16 mouse cellular contexts compared by ENCODE assay signal in the genomic region with DNA sequence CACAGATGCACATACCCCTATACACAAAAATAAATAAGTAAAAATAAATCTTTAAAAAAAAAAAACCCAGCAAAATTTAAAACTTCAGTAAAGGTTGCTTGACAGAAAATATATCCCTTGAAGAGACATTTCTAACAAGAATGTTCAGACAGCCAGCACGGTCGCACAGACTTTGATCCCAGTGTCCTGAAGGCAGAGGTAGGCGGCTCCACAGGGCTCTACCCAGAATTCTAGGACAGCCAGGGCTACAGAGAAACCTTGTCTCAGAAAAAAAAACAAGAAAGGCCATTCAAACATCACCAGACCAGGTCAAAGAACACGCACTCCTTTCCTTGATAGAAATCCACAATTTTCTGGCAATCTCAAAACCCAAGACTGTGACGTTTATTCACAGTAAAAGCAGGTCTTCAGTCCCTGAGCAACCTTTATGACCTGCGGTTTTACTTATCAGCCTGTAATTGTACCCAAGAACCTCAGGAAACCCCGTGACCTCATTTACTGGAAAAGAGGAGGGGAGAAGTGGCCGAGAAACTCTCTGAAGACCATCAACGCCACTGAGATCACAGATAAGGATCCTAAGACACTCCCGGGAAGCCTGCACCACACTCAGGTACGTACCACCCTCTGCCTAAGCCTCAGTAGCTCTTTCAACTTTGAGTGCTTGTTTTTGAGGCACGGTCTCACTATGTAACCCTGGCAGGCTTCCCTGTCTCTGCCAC. TPM values are rescaled to one million over a fixed set of nuclear protein-coding genes. Genes with fewer than 3 reads are reported as not detected.
A peak's percentile ranks its signal among the peaks of the same experiment; 100 is the strongest.
DNase-seq lines count a peak whose midpoint lies in the region; ATAC-seq lines count a peak whose summit lies in the region.
"Had no signal": no experiment of that assay in that cellular context is flagged by ENCODE, and none has a peak within 500 bp of the region (broad histone marks: within the 10 kb centered on the region; RNA-seq: fewer than 3 reads in every experiment).

No protein-coding gene starts in this region.

- H3K4me1 ChIP-seq in kidney, embryonic 15.5 days: peaks cover 9% of the 10 kb centered on the region; the same call in 1 of the 2 replicates
- H3K4me1 ChIP-seq in forebrain, embryonic 16.5 days (replicated peaks; ENCODE audit: control insufficient read depth, insufficient read depth, low read length): no peaks in the 10 kb centered on the region
- H3K4me1 ChIP-seq: limb, embryonic 13.5 days; midbrain, embryonic 15.5 days; neural tube, embryonic 13.5 days had no signal

- H3K9ac ChIP-seq in kidney, embryonic 15.5 days: no peak overlapping the region
- no peak overlapping the region for H3K9ac ChIP-seq in forebrain, embryonic 16.5 days (replicated peaks; ENCODE audit: low read depth, low read length)
- H3K9ac ChIP-seq: limb, embryonic 13.5 days; midbrain, embryonic 15.5 days; neural tube, embryonic 13.5 days had no signal

- H3K4me2 ChIP-seq in kidney, embryonic 15.5 days: no peak overlapping the region
- H3K4me2 ChIP-seq in forebrain, embryonic 16.5 days (ENCODE audit: low read length): no peak overlapping the region
- H3K4me2 ChIP-seq: limb, embryonic 13.5 days; midbrain, embryonic 15.5 days; neural tube, embryonic 13.5 days had no signal

- no peak for ATAC-seq in kidney, embryonic 15.5 days (replicated peaks; ENCODE audit: low FRiP score)
- ATAC-seq in inflammation-experienced regulatory T-cells, adult 6 months: peak; percentile 15
- ATAC-seq in forebrain, embryonic 16.5 days: no peak
- ATAC-seq: midbrain, embryonic 15.5 days had no signal

- no peak overlapping the region for H3K4me3 ChIP-seq in kidney, embryonic 15.5 days (replicated peaks)
- H3K4me3 ChIP-seq in forebrain, embryonic 16.5 days (replicated peaks; ENCODE audit: low read length): no peak overlapping the region
- H3K4me3 ChIP-seq: erythroblast, embryonic 14.5 days; left cerebral cortex, adult 2 months; limb, embryonic 13.5 days; midbrain, embryonic 15.5 days; neural tube, embryonic 13.5 days had no signal

- WGBS in kidney, embryonic 15.5 days: 67% methylated on average over 12 of the region's 12 CpGs
- 88% methylated on average over 12 of the region's 12 CpGs for WGBS in forebrain, embryonic 16.5 days

- H3K9me3 ChIP-seq in kidney, embryonic 15.5 days (replicated peaks): no peaks in the 10 kb centered on the region; the same call in 1 of the 2 replicates
- no peaks in the 10 kb centered on the region for H3K9me3 ChIP-seq in forebrain, embryonic 16.5 days (ENCODE audit: control insufficient read depth, low read length)
- H3K9me3 ChIP-seq: midbrain, embryonic 15.5 days; neural tube, embryonic 13.5 days had no signal

- H3K27ac ChIP-seq in kidney, embryonic 15.5 days: no peak overlapping the region
- no peak overlapping the region for H3K27ac ChIP-seq in forebrain, embryonic 16.5 days (ENCODE audit: low read length)
- H3K27ac ChIP-seq: left cerebral cortex, adult 2 months; limb, embryonic 13.5 days; midbrain, embryonic 15.5 days; neural tube, embryonic 13.5 days had no signal

- H3K27me3 ChIP-seq in kidney, embryonic 15.5 days: no peaks in the 10 kb centered on the region
- H3K27me3 ChIP-seq in forebrain, embryonic 16.5 days (replicated peaks; ENCODE audit: control insufficient read depth, insufficient read depth, low read length): no peaks in the 10 kb centered on the region
- H3K27me3 ChIP-seq: limb, embryonic 13.5 days; midbrain, embryonic 15.5 days; neural tube, embryonic 13.5 days had no signal

- peak; percentile 51 for DNase-seq in kidney, adult 18-20 months
- DNase-seq in CD4-positive helper T cell, adult 2 months (ENCODE audit: low read depth, low spot score): peak; percentile 48
- DNase-seq in kidney, postnatal 25 days: peak; percentile 69 to 83
- no peak for DNase-seq in gastrocnemius, postnatal 10 days
- DNase-seq in right cerebral cortex, postnatal 4 days: no peak
- DNase-seq: cerebellum, adult 2 months; gastrocnemius, postnatal 25 days; lung, postnatal 36 days had no signal

- H3K36me3 ChIP-seq in kidney, embryonic 15.5 days: peaks cover 30% of the 10 kb centered on the region
- peaks cover 6% of the 10 kb centered on the region; the same call in 1 of the 2 replicates for H3K36me3 ChIP-seq in forebrain, embryonic 16.5 days (ENCODE audit: control insufficient read depth, insufficient read depth)
- H3K36me3 ChIP-seq: midbrain, embryonic 15.5 days had no signal

RNA-seq across cellular contexts. Expression of gene Soat1, which starts 11.7 kb away (rescaled TPM):
- polyA plus RNA-seq in kidney, embryonic 15.5 days (2015; fragmentation: Nextera tagmentation; extraction: Ambion mirVana): 40.2 and 52.1 TPM in 2 replicates
- 10 to 100 TPM; 48.8 to 63.8 (median 56.9) TPM for polyA plus RNA-seq in inflammation-experienced regulatory T-cells, adult 6 months (2017; shearing (Covaris generic))
- total RNA-seq in gastrocnemius, postnatal 10 days (2021): 10 to 100 TPM; 12.2 to 17.5 TPM
- 10.1 and 16.2 TPM in 2 replicates for polyA plus RNA-seq in forebrain, embryonic 16.5 days (2015; fragmentation: Nextera tagmentation; extraction: Ambion mirVana)

RNA-seq across cellular contexts. Expression of gene Axdnd1, which starts 41.5 kb away (rescaled TPM):
- 0.22 and 0.67 TPM in 2 replicates for polyA plus RNA-seq in kidney, embryonic 15.5 days (2015; fragmentation: Nextera tagmentation; extraction: Ambion mirVana)
- polyA plus RNA-seq in inflammation-experienced regulatory T-cells, adult 6 months (2017; shearing (Covaris generic)): 1 to 10 TPM in 1 of 3 experiments, under 1 TPM in 2; 0.34 to 1.0 (median 0.69) TPM
- total RNA-seq in gastrocnemius, postnatal 10 days (2021): under 1 TPM in 1 of 2 experiments, not detected in 1; 0.16 TPM
- polyA plus RNA-seq in forebrain, embryonic 16.5 days (2015; fragmentation: Nextera tagmentation; extraction: Ambion mirVana): not detected in 2 replicates
- total RNA-seq: gastrocnemius, postnatal 25 days had no signal
- polyA plus RNA-seq: erythroblast, embryonic 14.5 days had no signal

Comparison
In these comparisons a context has a peak if more than half of its experiments do, and no peak if none do; other contexts are left out.
1. DNase-seq: peak in kidney, adult 18-20 months (single experiment), CD4-positive helper T cell, adult 2 months (single experiment) and kidney, postnatal 25 days (2 of 2); none in gastrocnemius, postnatal 10 days (single experiment) and right cerebral cortex, postnatal 4 days (single experiment).